Mouse (Mus musculus) forebrain, embryonic 15.5 days (tissue): ENCODE results near the gene Fbxl13. TPM values are rescaled to one million over a fixed set of nuclear protein-coding genes. Genes with fewer than 3 reads are reported as not detected.

ENCODE experiments used
- ATAC-seq: fragments of 200-750 bp; cut with Nextera tagmentation; replicated peaks from 2 replicates; pipeline ENCODE4 v1.8.0; 2017; ENCODE audit warnings: mild to moderate bottlenecking, moderate TSS enrichment, moderate library complexity
- H3K27ac ChIP-seq: fragments of 300-500 bp; sonication (generic); replicated peaks from 2 replicates; pipeline ENCODE4 v1.5.1; 2015; ENCODE audit warnings: mild to moderate bottlenecking, inconsistent platforms
- H3K27me3 ChIP-seq: fragments of 300-500 bp; sonication (generic); 2 replicates; pipeline ENCODE4 v1.6.1; 2015; ENCODE audit warnings: inconsistent platforms
- H3K36me3 ChIP-seq: fragments of 300-500 bp; sonication (generic); 2 replicates; pipeline ENCODE4 v1.6.1; 2015; ENCODE audit warnings: mild to moderate bottlenecking, inconsistent platforms
- H3K4me1 ChIP-seq: fragments of 300-500 bp; sonication (generic); 2 replicates; pipeline ENCODE4 v1.6.1; 2015; ENCODE audit warnings: inconsistent platforms
- H3K4me2 ChIP-seq: fragments of 300-500 bp; sonication (generic); replicated peaks from 2 replicates; pipeline ENCODE4 v1.6.1; 2015; ENCODE audit warnings: mild to moderate bottlenecking, inconsistent platforms
- H3K4me3 ChIP-seq: fragments of 300-500 bp; sonication (generic); 2 replicates; pipeline ENCODE4 v1.5.1; 2015; ENCODE audit warnings: mild to moderate bottlenecking, inconsistent platforms
- H3K9ac ChIP-seq: fragments of 300-500 bp; sonication (generic); replicated peaks from 2 replicates; pipeline ENCODE4 v1.6.1; 2015; ENCODE audit warnings: mild to moderate bottlenecking, inconsistent platforms
- H3K9me3 ChIP-seq: fragments of 300-500 bp; sonication (generic); 2 replicates; pipeline ENCODE4 v1.6.1; 2016; ENCODE audit warnings: inconsistent platforms
- WGBS: fragments of 180-500 bp; shearing (Covaris S2); methylation state at CpG from one replicate; pipeline ENCODE4 v1.1.7; 2015; ENCODE audit warnings: mixed read lengths; 5-methylcytosine and 5-hydroxymethylcytosine counted together
- polyA plus RNA-seq: library from polyadenylated mRNA; unstranded; fragments of >200 nt; fragmentation: Nextera tagmentation; extraction: Ambion mirVana; gene quantifications from 2 replicates; pipeline ENCODE4 v1.2.1, GENCODE M21; 2015

The Fbxl13 gene
- polyA plus RNA-seq, 1 experiment from 2014 or later = 0.34 TPM

GRCm38 (mm10) chr5:21438428-21438827 lies 207.0 kb downstream of the Fbxl13 start:
- Histone ChIP-seq H3K27me3 (no peaks in the 10 kb centered on the region), H3K36me3 (no peaks in the 10 kb centered on the region), H3K4me3 (no peak overlapping the region), H3K4me1 (peaks cover 13% of the 10 kb centered on the region), H3K9me3 (no peaks in the 10 kb centered on the region), H3K9ac (no peak overlapping the region), H3K4me2 (no peak overlapping the region), H3K27ac (no peak overlapping the region)
- WGBS = 93% methylated on average over 9 of the region's 9 CpGs
- ATAC-seq = no peak

- no peaks in the 10 kb centered on the region for H3K36me3 ChIP-seq
- H3K27ac ChIP-seq = no peak overlapping the region
- no peak overlapping the region for H3K9ac ChIP-seq
- peaks cover 13% of the 10 kb centered on the region for H3K4me1 ChIP-seq
- ATAC-seq = no peak
- no peak overlapping the region for H3K4me2 ChIP-seq
- no peak overlapping the region for H3K4me3 ChIP-seq
- WGBS = 25% methylated on average over 8 of the region's 8 CpGs
- H3K9me3 ChIP-seq = no peaks in the 10 kb centered on the region
- no peaks in the 10 kb centered on the region for H3K27me3 ChIP-seq
Measured at GRCm38 (mm10) chr5:21436471-21436975, 208.9 kb downstream of the Fbxl13 start.

DNA sequence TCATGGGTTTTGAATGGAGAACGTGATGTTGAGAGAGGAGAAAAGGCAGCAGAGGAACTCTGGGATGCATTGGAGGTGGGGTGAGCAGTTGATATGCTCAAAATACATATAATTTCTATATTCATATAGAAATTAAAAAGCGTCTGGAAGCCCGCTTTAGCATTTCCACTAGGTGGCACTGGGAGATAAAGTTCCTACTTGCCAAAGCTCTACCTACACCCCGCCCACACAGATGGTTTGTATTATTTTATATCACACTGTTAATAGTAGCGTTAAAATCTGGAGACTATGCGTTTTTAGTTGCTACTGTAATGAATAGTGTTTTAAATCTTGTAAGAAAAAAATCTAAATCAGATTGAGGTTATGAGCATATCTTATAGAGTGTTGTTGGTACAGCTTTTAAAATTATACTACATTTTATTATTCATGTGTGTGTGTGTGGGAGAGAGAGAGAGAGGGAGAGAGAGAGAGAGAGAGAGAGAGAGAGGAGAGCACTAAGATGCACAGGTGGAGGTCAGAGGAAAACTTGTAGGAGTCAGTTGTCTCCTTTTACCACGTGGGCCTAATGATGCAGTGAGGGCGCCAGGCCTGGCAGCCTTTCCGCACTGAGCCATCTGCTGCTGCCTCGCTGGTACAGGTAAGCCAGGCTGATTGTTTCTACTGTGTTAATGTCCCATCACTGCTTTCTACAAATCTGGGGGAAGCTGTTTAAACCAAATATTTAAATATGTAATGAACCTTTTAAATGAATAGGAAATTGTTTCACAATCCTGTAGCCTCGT lies 211.1 kb downstream of the Fbxl13 start:
- H3K4me1 ChIP-seq = peaks cover 7% of the 10 kb centered on the region
- no peaks in the 10 kb centered on the region for H3K27me3 ChIP-seq
- no peak overlapping the region for H3K4me3 ChIP-seq
- no peak overlapping the region for H3K9ac ChIP-seq
- H3K4me2 ChIP-seq = no peak overlapping the region
- peak overlapping the region; percentile 56 for H3K27ac ChIP-seq
- peak; percentile 86 for ATAC-seq
- H3K36me3 ChIP-seq = no peaks in the 10 kb centered on the region
- H3K9me3 ChIP-seq = no peaks in the 10 kb centered on the region
- WGBS = 69% methylated on average over 11 of the region's 11 CpGs

Other genes starting within 250 kb of the Fbxl13 start
- gene Ccdc146, start 221.0 kb downstream of the Fbxl13 start, polyA plus RNA-seq = 0.33 and 1.4 TPM in 2 replicates
- 7.2 and 8.3 TPM in 2 replicates for gene Fam185a, start 220.7 kb downstream of the Fbxl13 start, polyA plus RNA-seq
- 2.6 and 2.7 TPM in 2 replicates for gene Lrrc17, start 102.1 kb downstream of the Fbxl13 start, polyA plus RNA-seq
- 88.5 and 90.3 TPM in 2 replicates for gene Armc10, start 179 bp upstream of the Fbxl13 start, polyA plus RNA-seq
- gene Napepld, start 55.8 kb upstream of the Fbxl13 start, polyA plus RNA-seq = 3.9 and 4.2 TPM in 2 replicates
- 85.3 and 89.1 TPM in 2 replicates for gene Pmpcb, start 91.5 kb upstream of the Fbxl13 start, polyA plus RNA-seq
- gene Dnajc2, start 139.6 kb upstream of the Fbxl13 start, polyA plus RNA-seq = 69.2 and 72.3 TPM in 2 replicates
- gene Psmc2, start 139.6 kb upstream of the Fbxl13 start, polyA plus RNA-seq = 178 and 186 TPM in 2 replicates
- gene Slc26a5, start 220.0 kb upstream of the Fbxl13 start, polyA plus RNA-seq = 0.09 and 0.37 TPM in 2 replicates